Mouse (Mus musculus) gastrocnemius, postnatal 4 days (tissue): ENCODE data around the gene Wwc2. TPM values are rescaled to one million over a fixed set of nuclear protein-coding genes. Genes with fewer than 3 reads are reported as not detected.

Source experiments
- DNase-seq, 2 experiments: peaks; one replicate each; pipeline ENCODE4 v3.0.0; 2021 to 2022; ENCODE audit warnings: low spot score in 2 of 2, mixed read lengths in 2 of 2
- total RNA-seq, 2 experiments: library from RNA; stranded (reverse); gene quantifications; 2 replicates each; pipeline ENCODE4 v1.2.3; 2021

Gene Wwc2
- total RNA-seq, 2 experiments from 2014 or later: 19.5 to 20.2 TPM

GRCm38 (mm10) chr8:47804262-47804661 is 186.5 kb downstream of the Wwc2 start:
- DNase-seq: no peak

GRCm38 (mm10) chr8:47802349-47802748 is 188.4 kb downstream of the Wwc2 start:
- no peak for DNase-seq

DNA sequence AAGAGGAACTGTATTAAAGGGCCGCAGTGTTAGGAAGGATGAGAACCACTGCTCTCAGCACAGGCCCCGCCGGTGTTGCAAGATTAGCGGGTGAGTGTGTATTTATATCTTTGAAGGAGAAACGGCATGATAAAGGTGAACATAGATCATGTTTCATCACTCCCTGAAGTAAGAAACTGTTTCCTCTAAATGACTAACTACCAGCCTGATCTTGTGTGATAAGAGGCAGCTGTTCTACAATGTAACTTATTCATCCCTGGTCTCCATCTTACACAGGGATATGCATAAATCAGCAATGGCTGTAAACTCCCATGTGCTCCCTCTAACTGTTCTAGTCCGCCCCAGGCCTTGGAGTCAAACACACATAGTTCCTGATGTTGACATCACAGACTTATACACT is 191.3 kb downstream of the Wwc2 start:
- DNase-seq: no peak

DNA sequence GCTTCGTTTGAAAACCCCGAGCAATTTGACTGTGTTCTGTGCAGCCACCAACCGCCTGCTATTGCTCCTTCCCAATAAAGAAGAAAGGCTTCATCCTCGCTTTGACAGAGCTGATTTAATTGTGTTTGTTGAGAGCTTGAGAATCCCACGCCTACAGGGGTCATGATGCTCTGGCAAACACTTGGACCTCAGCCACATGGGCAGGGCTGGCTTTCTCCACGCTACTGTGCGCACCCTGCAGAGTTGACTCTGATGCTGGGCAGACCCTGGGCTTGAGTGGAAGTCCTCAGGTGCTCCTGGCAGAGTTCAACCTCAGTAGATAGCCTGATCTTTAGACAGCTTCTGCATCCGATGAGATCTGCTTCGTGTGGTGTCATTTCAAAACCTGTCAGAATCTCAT is 198.7 kb downstream of the Wwc2 start:
- no peak for DNase-seq

GRCm38 (mm10) chr8:47787705-47788104 is 203.0 kb downstream of the Wwc2 start:
- no peak for DNase-seq

- no peak for DNase-seq
Observed at GRCm38 (mm10) chr8:47786323-47786722, 204.4 kb downstream of the Wwc2 start.

GRCm38 (mm10) chr8:47784436-47784835 is 206.3 kb downstream of the Wwc2 start:
- DNase-seq: peak in 1 of 2 experiments; percentile 50

DNA sequence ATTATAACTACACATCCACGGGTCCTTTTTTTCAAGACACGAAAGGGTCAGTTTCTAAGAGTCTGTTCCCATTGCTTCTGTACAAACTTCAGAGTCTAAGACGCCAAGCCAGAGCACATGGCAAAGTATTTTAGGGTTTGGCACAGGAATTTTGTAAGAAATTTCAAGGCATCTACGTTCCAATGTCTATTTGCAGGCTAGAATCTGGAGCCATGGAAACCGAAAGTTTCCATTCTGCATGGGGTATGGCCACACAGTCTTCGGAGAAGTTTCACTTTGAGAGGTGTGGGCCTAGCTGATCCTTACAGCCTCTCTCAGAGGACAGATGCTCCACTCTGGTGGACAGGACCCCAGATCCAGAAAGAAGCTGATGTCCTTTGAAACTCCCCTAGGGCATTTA is 206.8 kb downstream of the Wwc2 start:
- DNase-seq: peak in 1 of 2 experiments; percentile 16

- DNase-seq: no peak
Observed at GRCm38 (mm10) chr8:47783544-47783943, 207.2 kb downstream of the Wwc2 start.

- no peak for DNase-seq
Observed at GRCm38 (mm10) chr8:47781881-47782280, 208.8 kb downstream of the Wwc2 start.

- DNase-seq: no peak
Observed at GRCm38 (mm10) chr8:47779589-47779988, 211.1 kb downstream of the Wwc2 start.

- DNase-seq: no peak
Observed at GRCm38 (mm10) chr8:47777415-47777814, 213.3 kb downstream of the Wwc2 start.

Other genes with a start within 250 kb of the Wwc2 start
- gene Cldn24, start 168.8 kb downstream of the Wwc2 start, total RNA-seq: not detected
- under 1 TPM; 0.27 to 0.29 TPM for gene Cldn22, start 166.4 kb downstream of the Wwc2 start, total RNA-seq
- 10 to 100 TPM in 1 of 2 experiments, 1 to 10 TPM in 1; 8.3 to 10.5 TPM for gene Dctd, start 108.2 kb upstream of the Wwc2 start, total RNA-seq